Mouse (Mus musculus) cerebellum, postnatal 36 days (tissue): ENCODE results near the gene Gm8978.
A peak's percentile ranks its signal among the peaks of the same experiment; 100 is the strongest.
"Not testable (repeated sequence)": the region's sequence is repeated elsewhere in the genome, so short reads cannot be mapped to it uniquely, and the experiment has no call there.

Experiments used
- DNase-seq, 2 experiments: peaks; one replicate each; pipeline ENCODE4 v3.0.0; 2021 to 2022; ENCODE audit warnings: mixed read lengths in 2 of 2

Gm8978 gene

GRCm38 (mm10) chr19:33625152-33625551, at the start of gene Gm8978:
Gene Gm8978 (minus strand): TSS chr19:33625252.
- not testable (repeated sequence) for DNase-seq

GRCm38 (mm10) chr19:33589626-33590302, 35.3 kb downstream of the Gm8978 start:
- DNase-seq: peak; percentile 63 to 64

- not testable (repeated sequence) for DNase-seq
Observed at GRCm38 (mm10) chr19:33568551-33568950, 56.5 kb downstream of the Gm8978 start.
